Comparison of ENCODE assay signal across 36 mouse cellular contexts in the genomic region with DNA sequence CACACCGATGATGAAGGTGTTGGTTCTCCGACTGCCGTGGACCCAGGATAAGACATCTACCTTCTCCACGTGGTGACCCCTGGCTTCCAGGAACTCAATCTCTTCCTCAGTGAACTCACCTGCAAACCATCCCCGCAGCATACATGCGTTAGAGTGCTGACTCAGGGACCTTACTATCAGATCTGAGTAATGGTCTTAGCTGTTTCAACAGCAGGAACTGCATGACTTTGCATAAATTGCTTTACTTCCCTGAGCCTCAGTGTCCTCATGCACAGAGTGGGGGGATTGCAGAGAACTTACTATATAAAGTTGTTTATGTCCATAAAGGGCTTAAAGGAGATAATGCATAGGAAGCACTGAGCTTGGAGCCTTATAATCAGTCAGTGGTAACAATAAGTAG. TPM values are rescaled to one million over a fixed set of nuclear protein-coding genes. Genes with fewer than 3 reads are reported as not detected.
"Had no signal": no experiment of that assay in that cellular context is flagged by ENCODE, and none has a peak within 500 bp of the region (broad histone marks: within the 10 kb centered on the region; RNA-seq: fewer than 3 reads in every experiment).

No protein-coding gene starts in this region.

- H3K4me3 ChIP-seq: heart, embryonic 10.5 days; heart, embryonic 12.5 days; heart, embryonic 13.5 days; heart, embryonic 15.5 days; hindbrain, embryonic 10.5 days; hindbrain, embryonic 12.5 days; hindbrain, embryonic 13.5 days; hindbrain, embryonic 15.5 days; kidney, embryonic 15.5 days; layer of hippocampus, adult 2 months; left cerebral cortex, adult 2 months had no signal

- H3K9me3 ChIP-seq: heart, embryonic 10.5 days; heart, embryonic 12.5 days; heart, embryonic 13.5 days; heart, embryonic 15.5 days; hindbrain, embryonic 10.5 days; hindbrain, embryonic 12.5 days; hindbrain, embryonic 13.5 days; hindbrain, embryonic 15.5 days; kidney, embryonic 15.5 days had no signal

- H3K36me3 ChIP-seq: heart, embryonic 10.5 days; heart, embryonic 12.5 days; heart, embryonic 13.5 days; heart, embryonic 15.5 days; kidney, embryonic 15.5 days had no signal

- H3K9ac ChIP-seq: heart, embryonic 12.5 days; heart, embryonic 13.5 days; heart, embryonic 15.5 days; hindbrain, embryonic 12.5 days; hindbrain, embryonic 13.5 days; hindbrain, embryonic 14.5 days; hindbrain, embryonic 15.5 days; kidney, embryonic 15.5 days had no signal

- H3K4me1 ChIP-seq: heart, embryonic 10.5 days; heart, embryonic 12.5 days; heart, embryonic 13.5 days; heart, embryonic 15.5 days; hindbrain, embryonic 10.5 days; hindbrain, embryonic 12.5 days; hindbrain, embryonic 13.5 days; hindbrain, embryonic 15.5 days; kidney, embryonic 15.5 days had no signal

- H3K27me3 ChIP-seq: heart, embryonic 12.5 days; heart, embryonic 13.5 days; heart, embryonic 15.5 days; hindbrain, embryonic 12.5 days; hindbrain, embryonic 13.5 days; hindbrain, embryonic 15.5 days; kidney, embryonic 15.5 days had no signal

- H3K4me2 ChIP-seq: heart, embryonic 11.5 days; heart, embryonic 12.5 days; heart, embryonic 13.5 days; heart, embryonic 15.5 days; hindbrain, embryonic 12.5 days; hindbrain, embryonic 13.5 days; hindbrain, embryonic 14.5 days; hindbrain, embryonic 15.5 days; kidney, embryonic 15.5 days had no signal

- ATAC-seq: hindbrain, embryonic 16.5 days; hindbrain, postnatal 0 days; inflammation-experienced regulatory T-cells, adult 6 months; intestine, embryonic 16.5 days; intestine, postnatal 0 days had no signal

- DNase-seq: heart, postnatal 10 days; heart, postnatal 14 days; heart, postnatal 36 days; heart, postnatal 4 days; kidney, adult 11 months; kidney, adult 18-20 months; kidney, adult 2 months; kidney, adult 8-10 months; kidney, adult 9 months; kidney, postnatal 10 days; kidney, postnatal 14 days; kidney, postnatal 25 days; kidney, postnatal 36 days; kidney, postnatal 4 days; layer of hippocampus, adult 9-11 months; layer of hippocampus, postnatal 36 days had no signal

- H3K27ac ChIP-seq: heart, embryonic 10.5 days; heart, embryonic 13.5 days; heart, embryonic 15.5 days; hindbrain, embryonic 10.5 days; hindbrain, embryonic 12.5 days; hindbrain, embryonic 13.5 days; hindbrain, embryonic 14.5 days; hindbrain, embryonic 15.5 days; hindbrain, postnatal 0 days; kidney, embryonic 15.5 days; kidney, postnatal 0 days; layer of hippocampus, adult 2 months; left cerebral cortex, adult 2 months had no signal

RNA-seq across cellular contexts. Expression of gene Ggt7, which starts 27.0 kb away (rescaled TPM):
- total RNA-seq: hematopoietic stem cell, adult 5-6 weeks had no signal
